Comparison of ENCODE assay signal across 2 mouse cellular contexts in the genomic region with DNA sequence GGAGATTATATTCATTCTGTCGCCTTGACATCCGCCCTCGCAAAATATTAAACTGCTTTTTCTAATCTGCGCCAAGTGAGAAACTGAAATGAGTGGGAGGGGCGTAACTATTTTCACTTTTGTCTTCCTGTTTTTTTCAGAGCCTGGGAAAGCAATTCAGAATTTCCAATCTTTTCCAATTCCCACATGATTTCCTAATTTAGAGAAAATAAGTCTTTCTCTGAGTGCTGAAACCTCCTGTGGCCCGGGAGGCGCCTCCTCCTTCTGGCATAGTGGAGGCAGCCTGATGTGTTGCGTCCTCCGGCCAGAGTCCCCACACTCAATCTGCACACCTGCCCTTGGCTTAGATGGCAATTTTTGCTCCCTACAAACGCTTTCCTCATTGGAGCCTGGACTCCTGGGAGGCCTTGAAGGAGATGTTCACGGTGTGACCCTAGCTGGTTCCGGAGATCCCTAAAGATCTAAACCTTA.
TF ChIP-seq lines count a peak whose summit lies in the region.

No protein-coding gene starts in this region.

TF ChIP-seq in C2C12, 6 proteins besides CTCF, POLR2A, EP300 and RAD21:
- no peak for TF ChIP-seq CEBPB (IDR thresholded peaks at IDR 0.05; ENCODE audit: low read depth)
- TF ChIP-seq MYOG (IDR thresholded peaks at IDR 0.05; ENCODE audit: control insufficient read depth, extremely low read depth, insufficient read length), result no peak
- no peak for TF ChIP-seq MYOD1 (IDR thresholded peaks at IDR 0.05; ENCODE audit: control insufficient read depth, insufficient read length, low read depth)
- TF ChIP-seq FOSL1 (IDR thresholded peaks at IDR 0.05; ENCODE audit: insufficient read depth, low read length, poor library complexity, severe bottlenecking), result no peak
- TF ChIP-seq MAX (IDR thresholded peaks at IDR 0.05), result no peak

TF ChIP-seq in CH12.LX, 34 proteins besides CTCF, POLR2A, EP300 and RAD21:
- no peak for TF ChIP-seq TBP (conservative IDR thresholded peaks at IDR 0.05; ENCODE audit: low read depth, low read length)
- 0 out of 2 replicates have a peak, but pooled peaks have one; percentile 2 for TF ChIP-seq JUN (IDR thresholded peaks at IDR 0.05; ENCODE audit: insufficient read depth, low read depth, low read length)
- no peak for TF ChIP-seq NELFE (IDR thresholded peaks at IDR 0.05; ENCODE audit: low read depth, low read length)
- TF ChIP-seq IRF4 (IDR thresholded peaks at IDR 0.05; ENCODE audit: low read depth, low read length), result 0 out of 2 replicates have a peak, but pooled peaks have one; percentile 13
- TF ChIP-seq ZMIZ1 (IDR thresholded peaks at IDR 0.05; ENCODE audit: low read depth, low read length), result no peak
